Mouse (Mus musculus) gastrocnemius, postnatal 4 days (tissue): ENCODE measurements around the gene Lipa. TPM values are rescaled to one million over a fixed set of nuclear protein-coding genes. Genes with fewer than 3 reads are reported as not detected.
A peak's percentile ranks its signal among the peaks of the same experiment; 100 is the strongest.

Source experiments
- DNase-seq, 2 experiments: peaks; one replicate each; pipeline ENCODE4 v3.0.0; 2021 to 2022; ENCODE audit warnings: low spot score in 2 of 2, mixed read lengths in 2 of 2
- total RNA-seq, 2 experiments: library from RNA; stranded (reverse); gene quantifications; 2 replicates each; pipeline ENCODE4 v1.2.3; 2021

Lipa gene
- total RNA-seq, 2 experiments from 2014 or later, result 20.3 to 20.6 TPM

GRCm38 (mm10) chr19:34468794-34469193 lies 58.5 kb downstream of the Lipa start:
- DNase-seq, result no peak

- no peak for DNase-seq
Measured at GRCm38 (mm10) chr19:34468216-34468615, 59.1 kb downstream of the Lipa start.

- DNase-seq, result no peak
Measured at GRCm38 (mm10) chr19:34464453-34464852, 62.8 kb downstream of the Lipa start.

DNA sequence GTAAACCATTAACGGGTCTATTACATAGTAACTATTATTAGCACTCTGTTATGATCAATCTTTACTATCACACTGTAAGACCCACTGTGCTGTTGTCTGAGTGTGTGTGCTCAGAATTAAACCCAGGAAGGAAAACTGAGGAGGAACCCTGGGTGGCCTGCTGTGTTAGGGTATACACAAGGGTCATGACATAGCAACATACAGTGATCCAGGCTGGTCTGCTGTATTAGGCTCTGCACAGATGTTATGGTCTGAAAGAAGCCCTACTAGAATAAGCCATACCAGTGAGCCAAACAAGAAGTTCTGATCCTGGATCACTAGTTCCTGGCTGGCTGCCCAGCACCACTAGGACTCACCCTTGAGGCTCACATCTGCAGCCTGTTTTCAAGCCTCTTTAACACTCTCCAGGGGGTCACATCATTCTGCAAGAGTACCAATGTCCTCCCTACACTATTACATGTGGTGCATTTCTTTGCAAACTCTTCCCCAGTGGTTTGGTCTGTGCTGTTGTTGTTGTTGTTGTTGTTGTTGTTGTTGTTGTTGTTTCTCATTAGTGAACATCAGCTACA lies 65.7 kb downstream of the Lipa start:
- peak in 1 of 2 experiments; percentile 24 for DNase-seq

DNA sequence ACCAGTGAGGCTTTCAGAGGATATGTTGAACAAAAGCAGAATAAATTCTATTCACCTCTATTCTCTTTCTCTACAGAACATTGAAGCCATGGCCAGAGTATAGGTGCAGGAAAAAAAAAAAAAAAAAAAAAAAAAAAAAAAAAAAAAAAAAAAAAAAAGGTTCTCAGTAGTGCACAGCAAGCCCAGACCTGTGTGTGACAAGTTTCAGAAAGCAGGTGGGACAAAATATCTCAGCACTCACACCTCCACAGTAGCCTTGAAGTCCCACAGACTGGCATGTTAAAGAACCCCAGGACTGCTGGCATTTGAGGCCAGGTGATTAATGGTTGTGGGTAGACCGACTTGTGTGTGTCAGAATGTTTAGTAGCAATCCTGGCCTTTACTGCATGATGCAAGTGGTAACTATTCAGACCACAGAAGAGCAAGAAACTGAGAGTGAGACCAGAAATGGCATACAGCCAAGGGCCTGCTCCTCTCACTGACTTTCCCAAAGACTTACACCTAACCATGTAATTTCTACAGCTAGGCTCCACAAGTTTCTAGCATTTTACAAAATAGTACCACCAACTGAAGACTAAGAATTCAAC lies 76.4 kb downstream of the Lipa start:
- no peak for DNase-seq

DNA sequence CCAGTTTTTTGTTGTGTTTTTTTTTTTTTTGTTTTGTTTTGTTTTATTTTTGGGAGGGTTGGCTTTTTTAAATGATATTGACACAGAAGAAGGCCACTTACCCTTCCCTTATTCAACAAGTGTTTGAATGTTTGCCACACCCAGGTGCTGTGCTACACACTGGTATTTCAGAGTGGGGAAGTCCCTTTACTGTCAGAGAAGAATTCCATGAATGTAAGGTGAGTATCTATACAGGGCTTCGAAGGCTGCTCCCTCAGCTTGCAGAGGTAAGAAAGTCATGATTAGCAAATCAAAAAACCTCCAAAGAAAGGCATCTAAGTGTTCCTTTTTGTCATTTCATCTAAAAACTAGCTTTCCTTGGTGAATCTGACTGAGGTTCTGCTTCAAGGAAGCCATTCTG lies 78.4 kb downstream of the Lipa start:
- DNase-seq, result no peak

- no peak for DNase-seq
Measured at GRCm38 (mm10) chr19:34445410-34446012, 81.8 kb downstream of the Lipa start.

DNA sequence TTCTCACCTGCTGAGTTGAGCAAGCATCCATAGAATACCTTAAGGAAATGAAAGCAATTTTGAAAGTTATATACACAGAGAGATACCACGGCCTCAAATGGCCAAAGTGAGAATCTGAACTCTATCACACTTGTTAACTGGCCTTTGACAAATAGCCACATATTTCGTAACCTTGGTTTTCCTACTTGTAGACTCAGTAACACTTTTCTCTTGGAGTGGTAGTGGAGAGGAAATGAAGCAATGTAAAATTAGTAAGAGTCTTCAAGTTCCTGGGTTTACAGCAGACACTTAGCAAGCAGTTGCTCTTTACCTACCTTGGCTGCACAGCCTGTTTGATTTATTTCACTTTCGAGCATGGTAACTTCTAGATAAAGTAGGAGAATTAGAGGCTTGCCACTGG lies 82.5 kb downstream of the Lipa start:
- DNase-seq, result no peak

Other genes starting within 250 kb of the Lipa start
- gene Fas, start 236.8 kb downstream of the Lipa start, total RNA-seq, result 1 to 10 TPM; 2.3 to 3.8 TPM
- under 1 TPM; 0.44 to 0.66 TPM for gene Ch25h, start 52.3 kb downstream of the Lipa start, total RNA-seq
- 1 to 10 TPM; 5.2 to 5.7 TPM for gene Ifit2, start 23.2 kb upstream of the Lipa start, total RNA-seq
- 1 to 10 TPM in 1 of 2 experiments, under 1 TPM in 1; 0.65 to 1.3 TPM for gene Ifit3, start 56.1 kb upstream of the Lipa start, total RNA-seq
- gene Ifit1bl1, start 74.5 kb upstream of the Lipa start, total RNA-seq, result under 1 TPM in 1 of 2 experiments, not detected in 1; 0.44 TPM
- under 1 TPM; 0.34 to 0.37 TPM for gene Ifit3b, start 80.5 kb upstream of the Lipa start, total RNA-seq
- gene Ifit1bl2, start 113.3 kb upstream of the Lipa start, total RNA-seq, result under 1 TPM in 1 of 2 experiments, not detected in 1; 0.10 TPM
- under 1 TPM; 0.13 to 0.42 TPM for gene Ifit1, start 113.4 kb upstream of the Lipa start, total RNA-seq
- gene Slc16a12, start 219.8 kb upstream of the Lipa start, total RNA-seq, result 1 to 10 TPM; 3.6 to 3.8 TPM